In genomic region chr8:69956651-69957050, GRCm38 (mm10) we compare ENCODE assay signal across 31 mouse cellular contexts. TPM values are rescaled to one million over a fixed set of nuclear protein-coding genes. Genes with fewer than 3 reads are reported as not detected.
A peak's percentile ranks its signal among the peaks of the same experiment; 100 is the strongest.
DNase-seq lines count a peak whose midpoint lies in the region; ATAC-seq and TF ChIP-seq lines count a peak whose summit lies in the region.
"Had no signal": no experiment of that assay in that cellular context is flagged by ENCODE, and none has a peak within 500 bp of the region (broad histone marks: within the 10 kb centered on the region; RNA-seq: fewer than 3 reads in every experiment).

No protein-coding gene starts in this region.

- H3K27ac ChIP-seq in heart, postnatal 0 days (ENCODE audit: low read depth), result 0 out of 2 replicates have a peak overlapping the region, but pooled peaks have one; percentile 15
- peak overlapping the region; percentile 87 for H3K27ac ChIP-seq in brown adipose tissue, adult 24 weeks (replicated peaks; ENCODE audit: low read depth, low read length)
- H3K27ac ChIP-seq: embryonic facial prominence, embryonic 12.5 days; forebrain, embryonic 10.5 days; forebrain, embryonic 15.5 days; heart, embryonic 15.5 days; hindbrain, embryonic 12.5 days; hindbrain, postnatal 0 days; intestine, embryonic 15.5 days; limb, embryonic 15.5 days; liver, embryonic 14.5 days; neural tube, embryonic 12.5 days had no signal

- no peak overlapping the region for H3K4me3 ChIP-seq in heart, postnatal 0 days (ENCODE audit: low read depth, low read length)
- H3K4me3 ChIP-seq in brown adipose tissue, adult 24 weeks (ENCODE audit: insufficient read depth, low read depth, low read length), result no peak overlapping the region
- H3K4me3 ChIP-seq: embryonic facial prominence, embryonic 12.5 days; forebrain, embryonic 10.5 days; forebrain, embryonic 15.5 days; heart, embryonic 15.5 days; hindbrain, embryonic 12.5 days; intestine, embryonic 15.5 days; limb, embryonic 15.5 days; neural tube, embryonic 12.5 days had no signal

- H3K36me3 ChIP-seq in heart, postnatal 0 days (replicated peaks; ENCODE audit: control insufficient read depth, insufficient read depth, low read length), result no peaks in the 10 kb centered on the region
- H3K36me3 ChIP-seq: embryonic facial prominence, embryonic 12.5 days; forebrain, embryonic 15.5 days; heart, embryonic 15.5 days; hindbrain, embryonic 12.5 days; intestine, embryonic 15.5 days; neural tube, embryonic 12.5 days had no signal

- WGBS in heart, postnatal 0 days, result 65% methylated on average over 2 of the region's 2 CpGs

- H3K4me2 ChIP-seq in heart, postnatal 0 days (ENCODE audit: low read depth, low read length), result no peak overlapping the region
- H3K4me2 ChIP-seq: embryonic facial prominence, embryonic 12.5 days; forebrain, embryonic 15.5 days; heart, embryonic 15.5 days; hindbrain, embryonic 12.5 days; intestine, embryonic 15.5 days; limb, embryonic 15.5 days; midbrain, embryonic 11.5 days; neural tube, embryonic 12.5 days had no signal

- peaks cover 50% of the 10 kb centered on the region for H3K4me1 ChIP-seq in heart, postnatal 0 days (ENCODE audit: control insufficient read depth, insufficient read depth)
- H3K4me1 ChIP-seq in brown adipose tissue, adult 24 weeks (ENCODE audit: control insufficient read depth, insufficient read depth, insufficient read length, low read length), result peaks cover 55% of the 10 kb centered on the region
- H3K4me1 ChIP-seq: forebrain, embryonic 15.5 days; intestine, embryonic 15.5 days had no signal

- no peaks in the 10 kb centered on the region for H3K9me3 ChIP-seq in heart, postnatal 0 days (replicated peaks; ENCODE audit: control insufficient read depth, low read length)
- H3K9me3 ChIP-seq: embryonic facial prominence, embryonic 12.5 days; forebrain, embryonic 10.5 days; forebrain, embryonic 15.5 days; heart, embryonic 15.5 days; hindbrain, embryonic 12.5 days; intestine, embryonic 15.5 days; limb, embryonic 15.5 days; neural tube, embryonic 12.5 days had no signal

- ATAC-seq in heart, postnatal 0 days (ENCODE audit: insufficient read depth, low read depth), result no peak
- ATAC-seq: forebrain, embryonic 15.5 days; hindbrain, postnatal 0 days; intestine, embryonic 15.5 days; midbrain, embryonic 16.5 days had no signal

- no peaks in the 10 kb centered on the region for H3K27me3 ChIP-seq in heart, postnatal 0 days (ENCODE audit: control insufficient read depth, insufficient read depth, low read length)
- H3K27me3 ChIP-seq: embryonic facial prominence, embryonic 12.5 days; forebrain, embryonic 15.5 days; heart, embryonic 15.5 days; hindbrain, embryonic 12.5 days; intestine, embryonic 15.5 days; limb, embryonic 15.5 days; neural tube, embryonic 12.5 days had no signal

- no peak for DNase-seq in heart, postnatal 0 days (ENCODE audit: low spot score)
- DNase-seq in heart, adult 9 months (ENCODE audit: low spot score in 2 of 2), result no peak
- DNase-seq in adrenal gland, adult 2 months, result peak; percentile 70
- peak; percentile 71 for DNase-seq in adrenal gland, adult 8-10 months
- no peak for DNase-seq in lung, postnatal 14 days
- DNase-seq: B cell, adult 2 months; cerebellum, adult 11 months; cerebellum, adult 9-10 months; cerebellum, postnatal 36 days; gastrocnemius, postnatal 36 days; heart, postnatal 36 days; kidney, adult 2 months; kidney, postnatal 4 days; lung, adult 2 months; lung, postnatal 10 days; spleen, adult 18-20 months; thymus, adult 2 months had no signal

- no peak for TF ChIP-seq CTCF in heart, postnatal 0 days (IDR thresholded peaks at IDR 0.05; ENCODE audit: low read depth)

- TF ChIP-seq EP300 in heart, postnatal 0 days (IDR thresholded peaks at IDR 0.05; ENCODE audit: low read depth), result no peak

- no peak overlapping the region for H3K9ac ChIP-seq in heart, postnatal 0 days (replicated peaks; ENCODE audit: low read depth, low read length)
- H3K9ac ChIP-seq: embryonic facial prominence, embryonic 12.5 days; forebrain, embryonic 15.5 days; heart, embryonic 15.5 days; hindbrain, embryonic 12.5 days; intestine, embryonic 15.5 days; limb, embryonic 15.5 days; liver, embryonic 14.5 days; neural tube, embryonic 12.5 days had no signal

RNA-seq across cellular contexts. Expression of gene Gatad2a, which starts 39.5 kb away (rescaled TPM):
- total RNA-seq in heart, postnatal 0 days (2014; rRNA removed; ENCODE audit: low replicate concordance), result 26.9 and 58.8 TPM in 2 replicates
- polyA plus RNA-seq in heart, postnatal 0 days (2015; fragmentation: Nextera tagmentation; extraction: Ambion mirVana), result 17.0 and 18.9 TPM in 2 replicates
- total RNA-seq in adrenal gland, adult 2 months (2021), result 100 to 1,000 TPM; 102 to 116 TPM
- 92.3 and 105 TPM in 2 replicates for polyA plus RNA-seq in adrenal gland, adult 2 months (2012; rRNA removed)
- 100 to 1,000 TPM in 3 of 4 experiments, 10 to 100 TPM in 1; 99.1 to 124 (median 106) TPM for total RNA-seq in adrenal gland, adult 8-10 months (2022)
- polyA plus RNA-seq in brown adipose tissue, adult 24 weeks (2012; ENCODE audit: insufficient read depth, insufficient read length, missing spikeins), result 33.7 and 35.6 TPM in 2 replicates

RNA-seq across cellular contexts. Expression of gene Yjefn3, which starts 54.1 kb away (rescaled TPM):
- 1.2 and 22.3 TPM in 2 replicates for total RNA-seq in heart, postnatal 0 days (2014; rRNA removed; ENCODE audit: low replicate concordance)
- polyA plus RNA-seq in heart, postnatal 0 days (2015; fragmentation: Nextera tagmentation; extraction: Ambion mirVana), result 12.9 and 13.9 TPM in 2 replicates
- total RNA-seq in adrenal gland, adult 2 months (2021), result 1 to 10 TPM; 1.9 to 4.2 TPM
- polyA plus RNA-seq in adrenal gland, adult 2 months (2012; rRNA removed), result 6.6 and 10.8 TPM in 2 replicates
- total RNA-seq in adrenal gland, adult 8-10 months (2022), result 1 to 10 TPM in 1 of 4 experiments, under 1 TPM in 1, not detected in 2; 0.38 to 1.3 TPM
- 8.4 and 10.4 TPM in 2 replicates for polyA plus RNA-seq in brown adipose tissue, adult 24 weeks (2012; ENCODE audit: insufficient read depth, insufficient read length, missing spikeins)

RNA-seq across cellular contexts. Expression of gene Ndufa13, which starts 54.3 kb away (rescaled TPM):
- total RNA-seq in heart, postnatal 0 days (2014; rRNA removed; ENCODE audit: low replicate concordance), result 223 and 232 TPM in 2 replicates
- 666 and 702 TPM in 2 replicates for polyA plus RNA-seq in heart, postnatal 0 days (2015; fragmentation: Nextera tagmentation; extraction: Ambion mirVana)
- 100 to 1,000 TPM; 160 to 215 TPM for total RNA-seq in adrenal gland, adult 2 months (2021)
- 83.3 and 99.4 TPM in 2 replicates for polyA plus RNA-seq in adrenal gland, adult 2 months (2012; rRNA removed)
- 100 to 1,000 TPM; 102 to 174 (median 123) TPM for total RNA-seq in adrenal gland, adult 8-10 months (2022)
- polyA plus RNA-seq in brown adipose tissue, adult 24 weeks (2012; ENCODE audit: insufficient read depth, insufficient read length, missing spikeins), result 437 and 615 TPM in 2 replicates

RNA-seq across cellular contexts. Expression of gene Tssk6, which starts 54.7 kb away (rescaled TPM):
- 0.11 TPM in 1 of 2 replicates, not detected in the other for total RNA-seq in heart, postnatal 0 days (2014; rRNA removed; ENCODE audit: low replicate concordance)
- 1.1 and 1.2 TPM in 2 replicates for polyA plus RNA-seq in heart, postnatal 0 days (2015; fragmentation: Nextera tagmentation; extraction: Ambion mirVana)
- under 1 TPM; 0.35 to 0.66 TPM for total RNA-seq in adrenal gland, adult 2 months (2021)
- polyA plus RNA-seq in adrenal gland, adult 2 months (2012; rRNA removed), result 1.3 and 2.0 TPM in 2 replicates
- under 1 TPM; 0.34 to 0.59 (median 0.38) TPM for total RNA-seq in adrenal gland, adult 8-10 months (2022)
- not detected in 2 replicates for polyA plus RNA-seq in brown adipose tissue, adult 24 weeks (2012; ENCODE audit: insufficient read depth, insufficient read length, missing spikeins)
- total RNA-seq: gastrocnemius, adult 18-20 months; gastrocnemius, postnatal 36 days; heart, postnatal 36 days had no signal

Comparison
In these comparisons a context has a peak if more than half of its experiments do, and no peak if none do; other contexts are left out.
1. DNase-seq: peak in adrenal gland, adult 2 months (single experiment) and adrenal gland, adult 8-10 months (single experiment); none in heart, postnatal 0 days (single experiment), heart, adult 9 months (0 of 2) and lung, postnatal 14 days (single experiment).